ENCODE assay signal across 17 mouse cellular contexts in genomic region chr3:146761276-146761675, GRCm38 (mm10).
"Had no signal": no experiment of that assay in that cellular context is flagged by ENCODE, and none has a peak within 500 bp of the region (broad histone marks: within the 10 kb centered on the region; RNA-seq: fewer than 3 reads in every experiment).

No protein-coding gene starts in this region.

- H3K9ac ChIP-seq: limb, embryonic 12.5 days; lung, embryonic 14.5 days; midbrain, embryonic 15.5 days; neural tube, embryonic 12.5 days had no signal

- DNase-seq: kidney, adult 2 months; kidney, postnatal 36 days; layer of hippocampus, adult 9-11 months; layer of hippocampus, postnatal 36 days; lung, embryonic 14.5 days; lung, postnatal 10 days; lung, postnatal 4 days; retina, postnatal 1 day; right cerebral cortex, postnatal 4 days; spleen, adult 18-20 months; thymus, adult 18-20 months; thymus, postnatal 25 days had no signal

- ATAC-seq: midbrain, embryonic 15.5 days had no signal

- H3K9me3 ChIP-seq: limb, embryonic 12.5 days; midbrain, embryonic 15.5 days; neural tube, embryonic 12.5 days had no signal

- H3K27ac ChIP-seq: kidney, postnatal 0 days; limb, embryonic 12.5 days; midbrain, embryonic 15.5 days; neural tube, embryonic 12.5 days had no signal

- H3K4me1 ChIP-seq: limb, embryonic 12.5 days; neural tube, embryonic 12.5 days had no signal

- H3K4me2 ChIP-seq: limb, embryonic 12.5 days; lung, embryonic 14.5 days; midbrain, embryonic 11.5 days; midbrain, embryonic 15.5 days; neural tube, embryonic 12.5 days had no signal

- H3K4me3 ChIP-seq: limb, embryonic 12.5 days; midbrain, embryonic 15.5 days; neural tube, embryonic 12.5 days had no signal

- H3K36me3 ChIP-seq: midbrain, embryonic 15.5 days had no signal

- H3K27me3 ChIP-seq: limb, embryonic 12.5 days; midbrain, embryonic 15.5 days; neural tube, embryonic 12.5 days had no signal
